28 mouse cellular contexts compared by ENCODE assay signal in the genomic region with DNA sequence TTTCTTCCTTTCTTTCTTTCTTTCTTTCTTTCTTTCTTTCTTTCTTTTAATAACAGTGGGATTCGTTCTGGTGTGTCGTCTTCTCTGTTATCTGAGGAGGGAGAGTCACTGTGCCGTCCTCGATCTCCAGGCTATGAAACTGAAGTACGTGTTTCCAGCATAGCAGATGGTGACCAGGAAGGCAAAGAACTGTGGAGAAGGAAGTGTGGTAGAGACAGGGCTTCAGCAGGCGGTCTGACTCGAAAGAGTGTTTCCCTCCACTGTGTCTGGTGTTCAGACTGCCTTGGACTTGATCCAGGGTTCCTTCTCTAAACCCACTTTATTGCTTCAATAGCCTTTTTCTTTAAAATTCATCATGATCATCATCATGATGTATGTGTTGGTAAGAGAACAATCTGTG. TPM values are rescaled to one million over a fixed set of nuclear protein-coding genes. Genes with fewer than 3 reads are reported as not detected.
DNase-seq lines count a peak whose midpoint lies in the region; ATAC-seq and TF ChIP-seq lines count a peak whose summit lies in the region.
"Had no signal": no experiment of that assay in that cellular context is flagged by ENCODE, and none has a peak within 500 bp of the region (broad histone marks: within the 10 kb centered on the region; RNA-seq: fewer than 3 reads in every experiment).

No protein-coding gene starts in this region.

- H3K4me1 ChIP-seq in MEL (ENCODE audit: control insufficient read depth in 1 of 2, insufficient read depth in 2 of 2, low read length in 2 of 2), result peaks cover 17 to 38% of the 10 kb centered on the region in 2 experiments

- no peaks in the 10 kb centered on the region for H3K27me3 ChIP-seq in MEL (ENCODE audit: control insufficient read depth in 1 of 2, insufficient read depth in 2 of 2, low read length in 2 of 2)
- H3K27me3 ChIP-seq: embryonic facial prominence, embryonic 13.5 days; heart, embryonic 13.5 days; hindbrain, embryonic 12.5 days; hindbrain, embryonic 15.5 days; Patski had no signal

- peak overlapping the region in 1 of 2 experiments; percentile 29; a peak in 2 of 4 replicates for H3K4me3 ChIP-seq in MEL (ENCODE audit: control insufficient read depth in 1 of 2, insufficient read depth in 1 of 2, low read depth in 2 of 2, low read length in 2 of 2)
- H3K4me3 ChIP-seq: embryonic facial prominence, embryonic 10.5 days; embryonic facial prominence, embryonic 13.5 days; forebrain, embryonic 10.5 days; gastrocnemius, adult 2 months; heart, adult 2 months; heart, embryonic 10.5 days; heart, embryonic 13.5 days; hindbrain, embryonic 12.5 days; hindbrain, embryonic 15.5 days had no signal

- no peak for TF ChIP-seq POLR2A in MEL (IDR thresholded peaks at IDR 0.05; ENCODE audit: control insufficient read depth in 1 of 2, insufficient read depth in 1 of 2, low read depth in 1 of 2, low read length in 2 of 2, poor library complexity in 1 of 2)

- H3K79me2 ChIP-seq in MEL (ENCODE audit: control insufficient read depth, insufficient read depth, low read length, poor library complexity), result no peaks in the 10 kb centered on the region; the same call in 1 of the 2 replicates

- intact Hi-C loops in left cerebral cortex, postnatal 36 days (cut with DNase I), result no loop called here

- peaks cover 0 to 31% of the 10 kb centered on the region in 2 experiments; a peak in 2 of 4 replicates for H3K36me3 ChIP-seq in MEL (ENCODE audit: control insufficient read depth in 1 of 2, insufficient read depth in 2 of 2, low read length in 2 of 2)
- H3K36me3 ChIP-seq: embryonic facial prominence, embryonic 10.5 days; embryonic facial prominence, embryonic 13.5 days; forebrain, embryonic 10.5 days; heart, embryonic 10.5 days; heart, embryonic 13.5 days; hindbrain, embryonic 12.5 days; hindbrain, embryonic 15.5 days had no signal

- TF ChIP-seq EP300 in MEL (IDR thresholded peaks at IDR 0.05; ENCODE audit: low read depth in 1 of 2, low read length in 2 of 2), result no peak

- peak; percentile 10; the same call in 1 of the 2 replicates for ATAC-seq in granulocyte monocyte progenitor cell, adult 5-6 weeks (replicated peaks; ENCODE audit: poor library complexity, severe bottlenecking)
- ATAC-seq in erythroblast, adult 5-6 weeks (replicated peaks; ENCODE audit: low FRiP score, poor library complexity, severe bottlenecking), result no peak
- ATAC-seq: forebrain, embryonic 14.5 days; forebrain, postnatal 0 days; Patski had no signal

- H3K9me3 ChIP-seq in MEL (replicated peaks; ENCODE audit: insufficient read depth, low read length), result no peaks in the 10 kb centered on the region
- H3K9me3 ChIP-seq: forebrain, embryonic 10.5 days; heart, embryonic 10.5 days; heart, embryonic 13.5 days; hindbrain, embryonic 12.5 days; hindbrain, embryonic 15.5 days had no signal

- TF ChIP-seq RAD21 in MEL (IDR thresholded peaks at IDR 0.05; ENCODE audit: low read depth, low read length), result no peak

- peak overlapping the region; percentile 91 for H3K27ac ChIP-seq in MEL (ENCODE audit: control insufficient read depth, low read depth, low read length)
- H3K27ac ChIP-seq: embryonic facial prominence, embryonic 10.5 days; embryonic facial prominence, embryonic 13.5 days; forebrain, embryonic 10.5 days; gastrocnemius, adult 2 months; heart, adult 2 months; heart, embryonic 13.5 days; hindbrain, embryonic 12.5 days; hindbrain, embryonic 15.5 days had no signal

- peak overlapping the region; percentile 40 for H3K9ac ChIP-seq in MEL (ENCODE audit: control insufficient read depth, low read depth, low read length, poor library complexity, severe bottlenecking)
- H3K9ac ChIP-seq: embryonic facial prominence, embryonic 13.5 days; forebrain, postnatal 0 days; heart, embryonic 13.5 days; hindbrain, embryonic 12.5 days; hindbrain, embryonic 15.5 days had no signal

- peak; percentile 61 for DNase-seq in 416B (ENCODE audit: low read depth)
- DNase-seq in MEL (ENCODE audit: low read depth, low spot score), result peak; percentile 65
- DNase-seq in thymus, postnatal 25 days, result no peak
- DNase-seq in left cerebral cortex, postnatal 36 days (ENCODE audit: low spot score in 2 of 2), result no peak
- DNase-seq: adrenal gland, postnatal 10 days; adrenal gland, postnatal 36 days; cerebellum, adult 11 months; cerebellum, adult 2 months; cerebellum, adult 9-11 months; cerebellum, postnatal 25 days; embryo, embryonic 11 days; forebrain, postnatal 0 days; gastrocnemius, adult 2 months; gastrocnemius, postnatal 25 days; heart, adult 2 months; heart, postnatal 14 days; heart, postnatal 4 days had no signal

- no peak for TF ChIP-seq CTCF in MEL (IDR thresholded peaks at IDR 0.05 in 2 of 3, conservative IDR thresholded peaks at IDR 0.05 in 1 of 3; ENCODE audit: control insufficient read depth in 1 of 3, insufficient read depth in 1 of 3, low read depth in 2 of 3, low read length in 3 of 3, poor library complexity in 1 of 3, severe bottlenecking in 1 of 3)

TF ChIP-seq in MEL, 35 proteins besides CTCF, POLR2A, EP300 and RAD21:
- TF ChIP-seq TAL1 (IDR thresholded peaks at IDR 0.05; ENCODE audit: low read length) (no peak), TBP (IDR thresholded peaks at IDR 0.05; ENCODE audit: low read depth, low read length) (0 out of 2 replicates have a peak, but pooled peaks have one; percentile 23)

RNA-seq across cellular contexts. Expression of gene Cmtm7, which starts 7.9 kb away (rescaled TPM):
- total RNA-seq in MEL (2012; rRNA removed), result 290 and 352 TPM in 2 replicates
- polyA plus RNA-seq in MEL (2012; ENCODE audit: insufficient read depth in 1 of 2, insufficient read length in 2 of 2, low read depth in 1 of 2, low replicate concordance in 2 of 2, missing spikeins in 1 of 2), result 100 to 1,000 TPM in 1 of 2 experiments, not detected in 1; 545 TPM
- total RNA-seq in granulocyte monocyte progenitor cell, adult 5-6 weeks (2014; fragmentation: Nextera tagmentation), result 966 and 1,044 TPM in 2 replicates
- 864 and 928 TPM in 2 replicates for total RNA-seq in granulocyte monocyte progenitor cell, adult 5-6 weeks (2017)
- 1 to 10 TPM; 3.8 to 4.0 TPM for total RNA-seq in left cerebral cortex, postnatal 36 days (2021)
- 62.7 and 84.2 TPM in 2 replicates for total RNA-seq in erythroblast, adult 5-6 weeks (2015; ENCODE audit: low replicate concordance)
- 59.2 and 111 TPM in 2 replicates for total RNA-seq in erythroblast, adult 5-6 weeks (2017; ENCODE audit: low replicate concordance)

RNA-seq across cellular contexts. Expression of gene Cmtm8, which starts 54.4 kb away (rescaled TPM):
- 1.9 and 2.3 TPM in 2 replicates for total RNA-seq in MEL (2012; rRNA removed)
- 1 to 10 TPM in 1 of 2 experiments, not detected in 1; 7.9 TPM for polyA plus RNA-seq in MEL (2012; ENCODE audit: insufficient read depth in 1 of 2, insufficient read length in 2 of 2, low read depth in 1 of 2, low replicate concordance in 2 of 2, missing spikeins in 1 of 2)
- total RNA-seq in granulocyte monocyte progenitor cell, adult 5-6 weeks (2014; fragmentation: Nextera tagmentation), result 3.2 and 3.9 TPM in 2 replicates
- total RNA-seq in granulocyte monocyte progenitor cell, adult 5-6 weeks (2017), result 2.4 and 2.9 TPM in 2 replicates
- total RNA-seq in left cerebral cortex, postnatal 36 days (2021), result 1 to 10 TPM; 2.2 TPM
- not detected in 2 replicates for total RNA-seq in erythroblast, adult 5-6 weeks (2015; ENCODE audit: low replicate concordance)
- total RNA-seq in erythroblast, adult 5-6 weeks (2017; ENCODE audit: low replicate concordance), result 0.17 TPM in 1 of 2 replicates, not detected in the other

RNA-seq across cellular contexts. Expression of gene Cmtm6, which starts 58.6 kb away (rescaled TPM):
- 17.6 and 21.0 TPM in 2 replicates for total RNA-seq in MEL (2012; rRNA removed)
- 10 to 100 TPM in 1 of 2 experiments, not detected in 1; 21.7 TPM for polyA plus RNA-seq in MEL (2012; ENCODE audit: insufficient read depth in 1 of 2, insufficient read length in 2 of 2, low read depth in 1 of 2, low replicate concordance in 2 of 2, missing spikeins in 1 of 2)
- 26.2 and 30.5 TPM in 2 replicates for total RNA-seq in granulocyte monocyte progenitor cell, adult 5-6 weeks (2014; fragmentation: Nextera tagmentation)
- total RNA-seq in granulocyte monocyte progenitor cell, adult 5-6 weeks (2017), result 46.7 and 50.0 TPM in 2 replicates
- 10 to 100 TPM; 19.0 to 21.5 TPM for total RNA-seq in left cerebral cortex, postnatal 36 days (2021)
- total RNA-seq in erythroblast, adult 5-6 weeks (2015; ENCODE audit: low replicate concordance), result 9.6 and 23.0 TPM in 2 replicates
- total RNA-seq in erythroblast, adult 5-6 weeks (2017; ENCODE audit: low replicate concordance), result 17.0 and 24.4 TPM in 2 replicates

Comparison
In these comparisons a context has a peak if more than half of its experiments do, and no peak if none do; other contexts are left out.
1. DNase-seq: peak in 416B (single experiment) and MEL (single experiment); none in thymus, postnatal 25 days (single experiment) and left cerebral cortex, postnatal 36 days (0 of 2).
2. RNA of gene Cmtm7, which starts 7.9 kb away (total RNA-seq): 864 to 1,044 TPM in granulocyte monocyte progenitor cell, adult 5-6 weeks, 290 to 352 TPM in MEL and 59.2 to 111 TPM in erythroblast, adult 5-6 weeks; 3.8 to 4.0 TPM in left cerebral cortex, postnatal 36 days; every median in the first group is over 10 times any median in the second.